Mouse (Mus musculus) megakaryocyte, embryonic 14.5 days (primary cell): ENCODE measurements around the gene Snorc. TPM values are rescaled to one million over a fixed set of nuclear protein-coding genes. Genes with fewer than 3 reads are reported as not detected.

ENCODE experiments used
- H3K27me3 ChIP-seq: replicated peaks from 2 replicates; pipeline ENCODE3; 2012; ENCODE audit warnings: inconsistent platforms
- H3K36me3 ChIP-seq: replicated peaks from 2 replicates; pipeline ENCODE3; 2012; ENCODE audit warnings: low read length, inconsistent platforms, mixed read lengths
- H3K4me1 ChIP-seq: 2 replicates; pipeline ENCODE4 v1.6.1; 2012; ENCODE audit warnings: inconsistent platforms
- H3K4me3 ChIP-seq: replicated peaks from 2 replicates; pipeline ENCODE3; 2012; ENCODE audit warnings: moderate library complexity, mild to moderate bottlenecking, inconsistent platforms
- H3K9me3 ChIP-seq: 2 replicates; pipeline ENCODE4 v1.6.1; 2012; ENCODE audit warnings: inconsistent platforms
- FLI1 ChIP-seq: IDR thresholded peaks from 2 replicates; pipeline ENCODE4 v1.6.1; 2012; ENCODE audit warnings: low read length, inconsistent platforms, mixed read lengths
- GATA1 ChIP-seq: IDR thresholded peaks from 3 replicates; pipeline ENCODE4 v1.6.1; 2012; ENCODE audit warnings: mixed read lengths, low read length, inconsistent platforms, borderline replicate concordance
- polyA plus RNA-seq: library from polyadenylated mRNA; stranded (reverse); fragments of >175 nt; gene quantifications from 2 replicates; pipeline ENCODE4 v1.2.3, GENCODE M21; 2012; ENCODE audit warnings: low replicate concordance; ENCODE audit not compliant: insufficient read depth

Gene Snorc
- polyA plus RNA-seq, 1 experiment: not detected

GRCm38 (mm10) chr1:87471914-87472313, 1.8 kb downstream of the Snorc start:
- Histone ChIP-seq H3K4me1 (peaks cover 23% of the 10 kb centered on the region), H3K4me3 (no peak overlapping the region), H3K9me3 (no peaks in the 10 kb centered on the region), H3K36me3 (no peaks in the 10 kb centered on the region), H3K27me3 (peaks cover 75% of the 10 kb centered on the region)
- TF ChIP-seq FLI1: no peak
- TF ChIP-seq GATA1: no peak

GRCm38 (mm10) chr1:87472576-87472975, 2.5 kb downstream of the Snorc start:
- peaks cover 82% of the 10 kb centered on the region for H3K27me3 ChIP-seq
- H3K4me1 ChIP-seq: peaks cover 19% of the 10 kb centered on the region
- H3K9me3 ChIP-seq: no peaks in the 10 kb centered on the region
- no peaks in the 10 kb centered on the region for H3K36me3 ChIP-seq
- H3K4me3 ChIP-seq: no peak overlapping the region
- no peak for TF ChIP-seq GATA1
- TF ChIP-seq FLI1: no peak

- Histone ChIP-seq H3K4me3 (peak overlapping the region; percentile 72), H3K9me3 (no peaks in the 10 kb centered on the region), H3K4me1 (peaks cover 7% of the 10 kb centered on the region; the same call in 1 of the 2 replicates), H3K36me3 (no peaks in the 10 kb centered on the region), H3K27me3 (peaks cover 96% of the 10 kb centered on the region)
- TF ChIP-seq GATA1: no peak
- TF ChIP-seq FLI1: no peak
Observed at GRCm38 (mm10) chr1:87475076-87475895, 5.2 kb downstream of the Snorc start.

DNA sequence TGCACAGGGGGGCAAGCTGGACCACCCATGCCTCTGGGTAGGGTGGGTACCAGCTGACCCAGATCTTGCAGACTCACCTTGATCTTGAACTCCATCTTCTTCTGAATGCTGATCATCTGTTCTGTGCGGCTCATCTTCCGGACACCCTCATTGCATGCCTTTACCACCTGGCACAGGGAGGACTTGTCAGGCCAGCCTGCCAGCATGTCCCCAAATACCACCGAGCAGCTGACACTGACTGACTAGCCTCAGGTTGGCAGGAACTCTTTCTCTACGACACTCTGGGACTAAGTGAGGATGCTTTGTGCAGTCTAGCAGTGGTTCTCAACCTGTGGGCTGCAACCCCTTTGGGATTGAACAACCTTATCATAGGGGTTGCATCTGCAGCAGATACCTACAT, 12.5 kb downstream of the Snorc start:
- Histone ChIP-seq H3K9me3 (no peaks in the 10 kb centered on the region), H3K4me1 (no peaks in the 10 kb centered on the region), H3K27me3 (peaks cover 89% of the 10 kb centered on the region), H3K36me3 (no peaks in the 10 kb centered on the region), H3K4me3 (no peak overlapping the region)
- TF ChIP-seq FLI1: no peak
- TF ChIP-seq GATA1: no peak

DNA sequence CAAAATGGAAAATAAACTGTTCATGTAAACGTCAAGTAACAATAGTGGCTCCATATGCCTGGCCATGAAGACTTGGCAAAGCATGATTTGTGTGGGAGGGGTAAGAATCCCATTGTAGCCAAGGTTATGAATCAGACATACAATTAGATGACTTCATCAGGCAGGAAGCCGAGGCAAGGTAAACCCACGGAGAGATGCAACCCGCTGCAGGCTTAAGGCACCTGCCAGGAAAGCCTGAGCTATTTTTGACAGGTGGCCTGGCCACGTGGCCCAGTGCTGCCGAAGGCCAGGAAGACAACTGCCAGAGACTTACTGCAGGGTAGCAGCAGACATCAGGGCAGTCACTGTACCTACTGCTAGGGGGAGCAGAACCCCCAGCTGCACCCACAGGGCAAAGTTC, 16.3 kb downstream of the Snorc start:
- Histone ChIP-seq H3K27me3 (peaks cover 79% of the 10 kb centered on the region), H3K4me1 (no peaks in the 10 kb centered on the region), H3K36me3 (no peaks in the 10 kb centered on the region), H3K9me3 (no peaks in the 10 kb centered on the region), H3K4me3 (no peak overlapping the region)
- TF ChIP-seq GATA1: no peak
- no peak for TF ChIP-seq FLI1

- TF ChIP-seq FLI1 (no peak), GATA1 (no peak)
Observed at GRCm38 (mm10) chr1:87492285-87492684, 22.2 kb downstream of the Snorc start.

DNA sequence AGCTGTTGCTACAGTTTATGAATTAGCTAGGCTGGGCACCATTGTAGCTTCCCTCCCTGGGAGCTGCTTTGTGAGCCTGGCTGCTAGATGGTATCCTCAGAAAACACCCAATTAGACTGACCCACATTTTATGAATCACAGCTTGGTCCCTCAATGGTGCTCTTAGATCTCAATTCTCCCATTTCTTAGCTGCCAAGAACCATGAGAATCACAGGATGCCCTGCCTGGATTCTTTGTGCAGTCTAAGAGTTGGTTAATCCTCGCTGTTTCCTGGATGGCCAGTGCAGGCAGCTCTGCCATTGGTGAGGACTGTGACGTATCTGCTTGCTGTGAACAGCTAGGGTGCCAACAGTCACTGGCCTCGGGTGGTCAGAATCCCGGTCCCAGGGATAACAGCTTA, 23.5 kb downstream of the Snorc start:
- peaks cover 9% of the 10 kb centered on the region for H3K9me3 ChIP-seq
- H3K36me3 ChIP-seq: no peaks in the 10 kb centered on the region
- 0 out of 2 replicates have a peak, but pooled peaks cover 3% of the 10 kb centered on the region for H3K4me1 ChIP-seq
- no peak overlapping the region for H3K4me3 ChIP-seq
- TF ChIP-seq GATA1 (no peak), FLI1 (no peak)
- H3K27me3 ChIP-seq: peaks cover 55% of the 10 kb centered on the region

More at GRCm38 (mm10) chr1:87492285-87492684, 22.2 kb downstream of the Snorc start:
- H3K4me1 ChIP-seq: 0 out of 2 replicates have a peak, but pooled peaks cover 3% of the 10 kb centered on the region
- peaks cover 9% of the 10 kb centered on the region for H3K9me3 ChIP-seq
- peaks cover 64% of the 10 kb centered on the region for H3K27me3 ChIP-seq
- H3K4me3 ChIP-seq: no peak overlapping the region
- H3K36me3 ChIP-seq: no peaks in the 10 kb centered on the region

DNA sequence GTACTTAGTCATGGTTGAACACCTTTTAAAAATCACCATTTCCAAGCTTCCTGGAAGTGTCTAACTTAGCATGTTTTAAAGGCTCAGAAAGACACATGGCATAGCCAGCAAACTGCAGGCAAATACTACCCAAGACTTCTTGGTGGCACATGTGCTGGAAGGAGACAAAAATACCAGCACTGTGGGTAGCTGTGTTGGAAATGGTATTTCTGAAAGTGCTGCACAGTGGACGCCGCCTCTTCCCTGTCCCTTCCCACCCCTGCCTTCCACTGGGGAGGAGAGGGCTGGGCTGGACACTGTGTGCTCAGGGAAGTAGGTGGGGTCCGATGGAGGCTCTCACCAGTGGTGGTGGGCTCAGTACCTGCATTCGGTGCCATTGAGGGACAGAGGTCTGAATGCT, 35.5 kb downstream of the Snorc start:
- H3K36me3 ChIP-seq: no peaks in the 10 kb centered on the region
- no peak for TF ChIP-seq GATA1
- peaks cover 16% of the 10 kb centered on the region for H3K4me1 ChIP-seq
- H3K9me3 ChIP-seq: peaks cover 7% of the 10 kb centered on the region; the same call in 1 of the 2 replicates
- H3K4me3 ChIP-seq: no peak overlapping the region
- peaks cover 81% of the 10 kb centered on the region for H3K27me3 ChIP-seq

DNA sequence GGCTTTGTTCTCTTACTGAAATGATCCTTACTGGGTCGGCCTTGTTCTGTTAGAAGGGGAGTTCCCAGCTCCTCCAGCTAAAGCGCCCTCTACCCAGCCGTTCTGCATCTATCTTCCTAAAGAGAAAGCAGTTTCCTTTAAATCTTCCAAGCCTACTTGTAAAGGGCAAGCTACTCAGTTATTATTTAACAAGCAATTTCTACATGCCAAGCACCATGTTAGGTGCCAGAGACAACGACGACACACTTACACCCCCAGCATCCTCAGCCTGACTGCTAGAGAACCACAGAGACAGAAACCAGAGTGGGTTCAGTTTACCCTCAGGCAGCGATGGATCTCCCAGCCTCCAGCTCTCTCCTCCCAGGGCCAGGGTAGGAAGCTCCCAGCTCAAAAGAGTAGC, 37.8 kb downstream of the Snorc start:
- Histone ChIP-seq H3K4me3 (no peak overlapping the region), H3K4me1 (peaks cover 16% of the 10 kb centered on the region), H3K9me3 (peaks cover 25% of the 10 kb centered on the region), H3K27me3 (peaks cover 91% of the 10 kb centered on the region), H3K36me3 (no peaks in the 10 kb centered on the region)
- TF ChIP-seq GATA1: no peak
- no peak for TF ChIP-seq FLI1
